Mouse (Mus musculus) E14TG2a.4 (cell line): ENCODE measurements around the gene Stox2.

Experiments
- H3K27me3 ChIP-seq: 2 replicates; pipeline ENCODE4 v1.6.1; 2014; ENCODE audit warnings: low read length, control low read depth; ENCODE audit not compliant: insufficient read depth
- H3K36me3 ChIP-seq: 2 replicates; pipeline ENCODE4 v1.6.1; 2014; ENCODE audit warnings: low read length, control low read depth; ENCODE audit not compliant: insufficient read depth
- H3K4me1 ChIP-seq: replicated peaks from 2 replicates; pipeline ENCODE4 v1.6.1; 2014; ENCODE audit warnings: low read depth, low read length, control low read depth
- H3K4me3 ChIP-seq: replicated peaks from 2 replicates; pipeline ENCODE4 v1.5.1; 2014; ENCODE audit warnings: mild to moderate bottlenecking, low read length
- H3K9me3 ChIP-seq: 2 replicates; pipeline ENCODE4 v1.6.1; 2014; ENCODE audit warnings: low read length, control low read depth
- CTCF ChIP-seq: conservative IDR thresholded peaks from 2 replicates; pipeline ENCODE4 v1.5.1; 2014; ENCODE audit warnings: low read length
- NANOG ChIP-seq: IDR thresholded peaks from 2 replicates; pipeline ENCODE4 v1.6.1; 2014; ENCODE audit warnings: borderline replicate concordance, low read length, mixed read lengths
- POU5F1 ChIP-seq: IDR thresholded peaks from 2 replicates; pipeline ENCODE4 v1.6.1; 2014; ENCODE audit warnings: low read length, borderline replicate concordance

Gene Stox2

GRCm38 (mm10) chr8:47220390-47220789 is 225.8 kb downstream of the Stox2 start:
- Histone ChIP-seq H3K27me3 (no peaks in the 10 kb centered on the region), H3K4me3 (no peak overlapping the region), H3K4me1 (peaks cover 53% of the 10 kb centered on the region), H3K9me3 (no peaks in the 10 kb centered on the region), H3K36me3 (no peaks in the 10 kb centered on the region)
- no peak for TF ChIP-seq POU5F1
- no peak for TF ChIP-seq NANOG
- TF ChIP-seq CTCF: no peak

GRCm38 (mm10) chr8:47218536-47218935 is 227.6 kb downstream of the Stox2 start:
- Histone ChIP-seq H3K4me3 (no peak overlapping the region), H3K27me3 (no peaks in the 10 kb centered on the region), H3K36me3 (no peaks in the 10 kb centered on the region), H3K4me1 (peaks cover 50% of the 10 kb centered on the region), H3K9me3 (no peaks in the 10 kb centered on the region)
- no peak for TF ChIP-seq NANOG

- no peaks in the 10 kb centered on the region for H3K27me3 ChIP-seq
- TF ChIP-seq POU5F1 (no peak), CTCF (no peak), NANOG (no peak)
- H3K4me3 ChIP-seq: no peak overlapping the region
- H3K9me3 ChIP-seq: no peaks in the 10 kb centered on the region
- no peaks in the 10 kb centered on the region for H3K36me3 ChIP-seq
- H3K4me1 ChIP-seq: peaks cover 47% of the 10 kb centered on the region
Observed at GRCm38 (mm10) chr8:47218021-47218420, 228.1 kb downstream of the Stox2 start.

GRCm38 (mm10) chr8:47212124-47212523 is 234.0 kb downstream of the Stox2 start:
- Histone ChIP-seq H3K4me3 (no peak overlapping the region), H3K27me3 (no peaks in the 10 kb centered on the region), H3K9me3 (no peaks in the 10 kb centered on the region), H3K4me1 (no peaks in the 10 kb centered on the region), H3K36me3 (no peaks in the 10 kb centered on the region)
- TF ChIP-seq POU5F1 (no peak), NANOG (no peak), CTCF (no peak)

GRCm38 (mm10) chr8:47211226-47211625 is 234.9 kb downstream of the Stox2 start:
- peaks cover 6% of the 10 kb centered on the region for H3K4me1 ChIP-seq
- no peak overlapping the region for H3K4me3 ChIP-seq
- no peaks in the 10 kb centered on the region for H3K9me3 ChIP-seq
- no peaks in the 10 kb centered on the region for H3K27me3 ChIP-seq
- TF ChIP-seq NANOG (no peak), POU5F1 (no peak)
- H3K36me3 ChIP-seq: no peaks in the 10 kb centered on the region

- no peaks in the 10 kb centered on the region for H3K36me3 ChIP-seq
- no peak for TF ChIP-seq CTCF
- H3K27me3 ChIP-seq: no peaks in the 10 kb centered on the region
- no peak overlapping the region for H3K4me3 ChIP-seq
- peaks cover 28% of the 10 kb centered on the region for H3K4me1 ChIP-seq
- H3K9me3 ChIP-seq: no peaks in the 10 kb centered on the region
Observed at GRCm38 (mm10) chr8:47208246-47208645, 237.9 kb downstream of the Stox2 start.

- Histone ChIP-seq H3K27me3 (no peaks in the 10 kb centered on the region), H3K36me3 (no peaks in the 10 kb centered on the region), H3K4me1 (peaks cover 33% of the 10 kb centered on the region), H3K4me3 (no peak overlapping the region), H3K9me3 (no peaks in the 10 kb centered on the region)
- TF ChIP-seq POU5F1: no peak
- no peak for TF ChIP-seq NANOG
- no peak for TF ChIP-seq CTCF
Observed at GRCm38 (mm10) chr8:47206640-47207237, 239.4 kb downstream of the Stox2 start.

- peaks cover 33% of the 10 kb centered on the region for H3K4me1 ChIP-seq
- no peaks in the 10 kb centered on the region for H3K36me3 ChIP-seq
- TF ChIP-seq NANOG (no peak), POU5F1 (no peak), CTCF (no peak; the same call in 1 of the 2 replicates)
- 0 out of 2 replicates have a peak overlapping the region, but pooled peaks have one; percentile 7 for H3K4me3 ChIP-seq
- no peaks in the 10 kb centered on the region for H3K9me3 ChIP-seq
- no peaks in the 10 kb centered on the region for H3K27me3 ChIP-seq
Observed at GRCm38 (mm10) chr8:47205472-47205871, 240.7 kb downstream of the Stox2 start.

GRCm38 (mm10) chr8:47196391-47196790 is 249.8 kb downstream of the Stox2 start:
- H3K4me1 ChIP-seq: peaks cover 42% of the 10 kb centered on the region
- H3K27me3 ChIP-seq: peaks cover 29% of the 10 kb centered on the region
- TF ChIP-seq NANOG: peak; percentile 67; the same call in 1 of the 2 replicates
- TF ChIP-seq POU5F1: peak; percentile 50; the same call in 1 of the 2 replicates
- TF ChIP-seq CTCF: no peak
- H3K36me3 ChIP-seq: no peaks in the 10 kb centered on the region
- no peaks in the 10 kb centered on the region for H3K9me3 ChIP-seq
- H3K4me3 ChIP-seq: no peak overlapping the region
